Mouse (Mus musculus) CH12.LX (cell line): ENCODE measurements around the gene Siglecg. TPM values are rescaled to one million over a fixed set of nuclear protein-coding genes. Genes with fewer than 3 reads are reported as not detected.

ENCODE experiments used
- DNase-seq: peaks from one replicate; pipeline ENCODE4 v3.0.0-alpha.2; 2013; ENCODE audit errors: extremely low read depth
- H3K27ac ChIP-seq: 2 replicates; pipeline ENCODE4 v1.5.1; 2012; ENCODE audit warnings: low read depth, mild to moderate bottlenecking, control low read depth, moderate library complexity; ENCODE audit not compliant: insufficient read depth
- H3K27me3 ChIP-seq: replicated peaks from 2 replicates; pipeline ENCODE3; 2012; ENCODE audit warnings: inconsistent platforms
- H3K36me3 ChIP-seq, 2 experiments: replicated peaks in 1 of 2; 2 replicates each; pipeline versions ENCODE3 to v1.6.1; 2012; ENCODE audit warnings: inconsistent platforms in 1 of 2, low read length in 1 of 2, mild to moderate bottlenecking in 1 of 2, mixed read lengths in 1 of 2, moderate library complexity in 1 of 2; ENCODE audit not compliant: control insufficient read depth in 1 of 2, insufficient read depth in 1 of 2
- H3K4me1 ChIP-seq, 2 experiments: 2 replicates each; pipeline ENCODE4 v1.6.1; 2012; ENCODE audit warnings: inconsistent platforms in 1 of 2, moderate library complexity in 1 of 2; ENCODE audit not compliant: insufficient read depth in 2 of 2, control insufficient read depth in 1 of 2
- H3K4me2 ChIP-seq: 2 replicates; pipeline ENCODE4 v1.6.1; 2012; ENCODE audit warnings: low read depth, mild to moderate bottlenecking, control low read depth; ENCODE audit not compliant: poor library complexity, insufficient read depth, severe bottlenecking
- H3K4me3 ChIP-seq, 3 experiments: fragments of 150-350 bp in 1 of 3; sonication (generic) in 1 of 3; replicated peaks in 1 of 3; 2 replicates each; pipeline versions ENCODE3 to v1.5.1; 2011 to 2012; ENCODE audit warnings: low read depth in 2 of 3, low read length in 2 of 3, mild to moderate bottlenecking in 2 of 3, moderate library complexity in 2 of 3, control low read depth in 1 of 3, improper control_type of control experiment in 1 of 3, inconsistent platforms in 1 of 3, mixed read lengths in 1 of 3; ENCODE audit not compliant: poor library complexity in 1 of 3
- H3K79me2 ChIP-seq: replicated peaks from 2 replicates; pipeline ENCODE4 v1.6.1; 2012; ENCODE audit warnings: mild to moderate bottlenecking, moderate library complexity; ENCODE audit not compliant: control insufficient read depth, poor library complexity, insufficient read depth, severe bottlenecking; ENCODE audit errors: extremely low read depth
- H3K9ac ChIP-seq: 2 replicates; pipeline ENCODE4 v1.6.1; 2012; ENCODE audit warnings: low read depth, mild to moderate bottlenecking, control low read depth, moderate library complexity; ENCODE audit not compliant: insufficient read depth
- H3K9me3 ChIP-seq: replicated peaks from 2 replicates; pipeline ENCODE3; 2012; ENCODE audit warnings: low read length, inconsistent platforms, mixed read lengths
- BHLHE40 ChIP-seq: IDR thresholded peaks from 2 replicates; pipeline ENCODE4 v1.6.1; 2011; ENCODE audit warnings: mild to moderate bottlenecking, low read depth, low read length, improper control_type of control experiment
- CTCF ChIP-seq, 2 experiments: IDR thresholded peaks in 1 of 2; conservative IDR thresholded peaks in 1 of 2; 2 replicates each; pipeline ENCODE4 v1.5.1; 2011 to 2012; ENCODE audit warnings: low read depth in 2 of 2, low read length in 2 of 2, improper control_type of control experiment in 1 of 2, inconsistent platforms in 1 of 2, mild to moderate bottlenecking in 1 of 2, moderate library complexity in 1 of 2
- E2F4 ChIP-seq: IDR thresholded peaks from 2 replicates; pipeline ENCODE4 v1.6.1; 2011; ENCODE audit warnings: low read depth, low read length, improper control_type of control experiment; ENCODE audit not compliant: insufficient replicate concordance
- ELF1 ChIP-seq: IDR thresholded peaks from 2 replicates; pipeline ENCODE4 v1.6.1; 2014; ENCODE audit warnings: low read depth, mild to moderate bottlenecking, inconsistent platforms, low read length, improper control_type of control experiment
- GABPA ChIP-seq: IDR thresholded peaks from 2 replicates; pipeline ENCODE4 v1.6.1; 2012; ENCODE audit warnings: low read depth, low read length, improper control_type of control experiment, inconsistent platforms; ENCODE audit not compliant: insufficient replicate concordance
- HCFC1 ChIP-seq: IDR thresholded peaks from 2 replicates; pipeline ENCODE4 v1.6.1; 2012; ENCODE audit warnings: low read depth, mild to moderate bottlenecking, inconsistent platforms, low read length, improper control_type of control experiment
- KAT2A ChIP-seq: IDR thresholded peaks from 2 replicates; pipeline ENCODE4 v1.6.1; 2012; ENCODE audit warnings: low read length, improper control_type of control experiment, inconsistent platforms; ENCODE audit not compliant: insufficient replicate concordance
- MAFK ChIP-seq: IDR thresholded peaks from 2 replicates; pipeline ENCODE4 v1.6.1; 2011; ENCODE audit warnings: low read length, improper control_type of control experiment; ENCODE audit not compliant: insufficient replicate concordance
- MAZ ChIP-seq: IDR thresholded peaks from 2 replicates; pipeline ENCODE4 v1.6.1; 2012; ENCODE audit warnings: low read depth, mild to moderate bottlenecking, inconsistent platforms, low read length, improper control_type of control experiment, moderate library complexity
- MYC ChIP-seq: IDR thresholded peaks from 2 replicates; pipeline ENCODE4 v1.6.1; 2011; ENCODE audit warnings: low read depth, mild to moderate bottlenecking, improper control_type of control experiment, low read length
- NELFE ChIP-seq: IDR thresholded peaks from 2 replicates; pipeline ENCODE4 v1.6.1; 2011; ENCODE audit warnings: low read depth, low read length, improper control_type of control experiment
- PAX5 ChIP-seq: IDR thresholded peaks from 2 replicates; pipeline ENCODE4 v1.6.1; 2012; ENCODE audit warnings: low read length, inconsistent platforms, mixed read lengths
- POLR2AphosphoS2 ChIP-seq: IDR thresholded peaks from 2 replicates; pipeline ENCODE4 v1.6.1; 2011; ENCODE audit warnings: low read depth, low read length, improper control_type of control experiment
- RAD21 ChIP-seq: IDR thresholded peaks from 2 replicates; pipeline ENCODE4 v1.6.1; 2011; ENCODE audit warnings: low read depth, mild to moderate bottlenecking, low read length, improper control_type of control experiment, moderate library complexity
- RCOR1 ChIP-seq: conservative IDR thresholded peaks from 2 replicates; pipeline ENCODE4 v1.6.1; 2012; ENCODE audit warnings: low read depth, mild to moderate bottlenecking, inconsistent platforms, low read length, improper control_type of control experiment
- SMC3 ChIP-seq: IDR thresholded peaks from 2 replicates; pipeline ENCODE4 v1.6.1; 2011; ENCODE audit warnings: low read depth, low read length, improper control_type of control experiment
- UBTF ChIP-seq: IDR thresholded peaks from 2 replicates; pipeline ENCODE4 v1.6.1; 2012; ENCODE audit warnings: low read depth, mild to moderate bottlenecking, inconsistent platforms, low read length, improper control_type of control experiment, moderate library complexity
- USF1 ChIP-seq: IDR thresholded peaks from 2 replicates; pipeline ENCODE4 v1.6.1; 2014; ENCODE audit warnings: low read depth, mild to moderate bottlenecking, inconsistent platforms, low read length, improper control_type of control experiment
- USF2 ChIP-seq: conservative IDR thresholded peaks from 2 replicates; pipeline ENCODE4 v1.6.1; 2011; ENCODE audit warnings: low read depth, low read length, improper control_type of control experiment
- ZC3H11A ChIP-seq: IDR thresholded peaks from 2 replicates; pipeline ENCODE4 v1.6.1; 2012; ENCODE audit warnings: low read depth, mild to moderate bottlenecking, inconsistent platforms, low read length, improper control_type of control experiment
- ZKSCAN1 ChIP-seq: IDR thresholded peaks from 2 replicates; pipeline ENCODE4 v1.6.1; 2012; ENCODE audit warnings: low read depth, inconsistent platforms, low read length, improper control_type of control experiment, borderline replicate concordance
- ZNF384 ChIP-seq: IDR thresholded peaks from 2 replicates; pipeline ENCODE4 v1.6.1; 2012; ENCODE audit warnings: low read depth, low read length, improper control_type of control experiment, inconsistent platforms
- dilution Hi-C: fragments of 300-500 bp; cut with MboI; formaldehyde crosslinking; loops from 2 replicates; pipeline ENCODE4 v1.14.3; 2020; ENCODE audit warnings: low sequenced_read_pairs; ENCODE audit not compliant: extremely low pct_unique_long_range_greater_than_20kb, extremely low pct_ligation_motif_present
- in situ Hi-C: fragments of 300-500 bp; cut with MboI; formaldehyde crosslinking; loops from 3 replicates; pipeline ENCODE4 v1.14.3; 2019; ENCODE audit warnings: low sequenced_read_pairs, low pct_ligation_motif_present, low pct_unique_long_range_greater_than_20kb, mixed read lengths
- polyA plus RNA-seq: library from polyadenylated mRNA; unstranded; fragments of >175 nt; gene quantifications from 2 replicates; pipeline ENCODE4 v1.2.1, GENCODE M21; 2012; ENCODE audit warnings: low read depth; ENCODE audit not compliant: insufficient read length
- total RNA-seq, 2 experiments: library from RNA; depleted of rRNA; stranded (reverse); fragments of 300-350 nt in 1 of 2; fragments of >200 nt in 1 of 2; gene quantifications; 2 replicates each; pipeline ENCODE4 v1.2.3; 2012 to 2014

Siglecg gene
- total and polyA plus RNA-seq, 3 experiments, result 29.7 to 58.2 (median 31.2) TPM

- H3K9me3 ChIP-seq, result no peaks in the 10 kb centered on the region
- no peaks in the 10 kb centered on the region for H3K27me3 ChIP-seq
- H3K4me1 ChIP-seq, result peaks cover 0 to 24% of the 10 kb centered on the region in 2 experiments; a peak in 2 of 4 replicates
- in situ Hi-C loops, result no loop called here
- no peak for TF ChIP-seq PAX5
- TF ChIP-seq USF2, result no peak
- no peak for TF ChIP-seq E2F4
- TF ChIP-seq GABPA, result no peak
- no peak for TF ChIP-seq CTCF (conservative IDR thresholded peaks at IDR 0.05 in 1 of 2, IDR thresholded peaks at IDR 0.05 in 1 of 2; ENCODE audit: low read depth in 2 of 2, low read length in 2 of 2)
- TF ChIP-seq BHLHE40, result no peak
- no peak for TF ChIP-seq MYC
- TF ChIP-seq RCOR1, result no peak
- no peak for TF ChIP-seq NELFE
- no peak for TF ChIP-seq MAFK
- no peak for TF ChIP-seq ZC3H11A
- TF ChIP-seq USF1, result no peak
- TF ChIP-seq MAZ, result no peak
- TF ChIP-seq, all 38 proteins: peak for 0
- no peaks in the 10 kb centered on the region for H3K79me2 ChIP-seq
- DNase-seq, result no peak
- H3K36me3 ChIP-seq, result no peaks in the 10 kb centered on the region
- no peak overlapping the region for H3K9ac ChIP-seq
- H3K4me2 ChIP-seq, result no peak overlapping the region
- dilution Hi-C loops, result no loop called here
- no peak overlapping the region for H3K27ac ChIP-seq
- no peak overlapping the region for H3K4me3 ChIP-seq
These were observed 46.6 kb upstream of the Siglecg start for GRCm38 (mm10) chr7:43361442-43361841.

- Histone ChIP-seq H3K79me2 (no peaks in the 10 kb centered on the region), H3K36me3 (no peaks in the 10 kb centered on the region), H3K4me1 (peaks cover 0 to 18% of the 10 kb centered on the region in 2 experiments; a peak in 1 of 4 replicates), H3K4me3 (no peak overlapping the region), H3K27ac (no peak overlapping the region), H3K4me2 (no peak overlapping the region), H3K9me3 (no peaks in the 10 kb centered on the region), H3K9ac (no peak overlapping the region), H3K27me3 (no peaks in the 10 kb centered on the region)
- no peak for TF ChIP-seq NELFE
- in situ Hi-C loops (no loop called here), dilution Hi-C loops (no loop called here)
- no peak for DNase-seq
These were observed 46.0 kb upstream of the Siglecg start for GRCm38 (mm10) chr7:43362021-43362420.

- in situ Hi-C loops, result no loop called here
- Histone ChIP-seq H3K9ac (no peak overlapping the region), H3K27me3 (no peaks in the 10 kb centered on the region), H3K4me2 (no peak overlapping the region), H3K9me3 (peaks cover 5% of the 10 kb centered on the region), H3K36me3 (no peaks in the 10 kb centered on the region), H3K4me1 (peaks cover 3 to 10% of the 10 kb centered on the region in 2 experiments; a peak in 3 of 4 replicates), H3K4me3 (no peak overlapping the region), H3K79me2 (no peaks in the 10 kb centered on the region), H3K27ac (no peak overlapping the region)
- peak; percentile 67 for DNase-seq
- TF ChIP-seq GABPA, result no peak
- TF ChIP-seq SMC3, result peak; percentile 81
- TF ChIP-seq ZKSCAN1, result no peak
- TF ChIP-seq KAT2A, result no peak
- no peak for TF ChIP-seq E2F4
- peak; percentile 85 to 87 for TF ChIP-seq CTCF (conservative IDR thresholded peaks at IDR 0.05 in 1 of 2, IDR thresholded peaks at IDR 0.05 in 1 of 2; ENCODE audit: low read depth in 2 of 2, low read length in 2 of 2)
- TF ChIP-seq POLR2AphosphoS2, result no peak
- TF ChIP-seq RAD21, result peak; percentile 79
- TF ChIP-seq UBTF, result no peak
- no peak for TF ChIP-seq HCFC1
- no peak for TF ChIP-seq MAFK
- no peak for TF ChIP-seq ELF1
- TF ChIP-seq ZNF384, result peak; percentile 72
- 0 out of 2 replicates have a peak, but pooled peaks have one; percentile 61 for TF ChIP-seq MYC
- dilution Hi-C loops, result no loop called here
These were observed 29.8 kb upstream of the Siglecg start for GRCm38 (mm10) chr7:43378226-43378625.
